Mouse (Mus musculus): ENCODE measurements at regions not wholly inside any gene's neighbourhood (a gene's known extent, or its start where the extent isn't known, plus 50 kb on each side); places are given as distances from the start of the nearest gene placed in this dataset.
"Not testable (repeated sequence)": the region's sequence is repeated elsewhere in the genome, so short reads cannot be mapped to it uniquely, and the experiment has no call there.

DNA sequence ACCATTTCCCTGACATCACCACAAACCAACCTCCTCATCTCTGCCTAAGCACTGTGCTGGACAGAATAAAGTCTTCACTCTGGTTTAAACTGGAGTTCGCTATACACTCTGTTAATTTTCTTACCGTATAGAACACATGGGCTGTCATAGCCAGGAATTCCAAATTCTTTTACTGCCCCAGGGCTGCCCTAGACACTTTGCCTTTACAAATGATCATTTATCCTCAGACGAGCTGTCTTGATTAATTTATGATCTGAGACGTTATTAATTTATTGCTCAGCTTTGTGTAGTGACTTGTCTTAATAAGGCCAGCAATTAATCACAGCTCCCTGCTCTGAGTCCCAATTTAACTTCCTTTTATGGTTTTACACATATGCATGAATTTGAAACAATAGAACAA, 125.2 kb upstream of the Lnx1 start:
- no peak for DNase-seq (ENCODE audit: low read depth)

- DNase-seq (ENCODE audit: low read depth): no peak
Measured at GRCm38 (mm10) chr5:74825517-74826254, 123.0 kb upstream of the Lnx1 start.

GRCm38 (mm10) chr5:74823719-74824118, 121.0 kb upstream of the Lnx1 start:
- DNase-seq (ENCODE audit: low read depth): peak; percentile 69

GRCm38 (mm10) chr5:74821969-74822368, 119.3 kb upstream of the Lnx1 start:
- DNase-seq (ENCODE audit: low read depth): no peak

DNA sequence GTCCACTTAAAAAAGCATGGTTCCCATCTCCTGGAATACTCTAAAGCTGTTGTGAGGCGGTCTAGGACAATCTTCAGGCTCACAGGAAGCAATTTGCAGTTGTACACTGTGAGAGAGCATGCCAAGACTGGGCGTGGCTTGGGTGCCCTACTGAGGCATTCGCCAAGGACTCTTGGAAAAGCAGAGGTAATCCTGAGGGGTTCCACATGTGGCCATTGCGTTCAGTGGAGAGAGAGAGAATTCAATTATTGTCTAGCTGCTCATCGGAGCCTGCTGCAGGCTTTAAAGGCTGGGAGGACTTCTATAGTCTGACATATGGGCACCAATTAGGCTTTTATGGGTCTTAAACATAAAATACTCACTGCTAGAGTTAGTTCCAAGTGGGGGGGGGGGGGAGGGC, 113.8 kb upstream of the Lnx1 start:
- DNase-seq (ENCODE audit: low read depth): peak; percentile 61

GRCm38 (mm10) chr5:74813396-74813795, 110.7 kb upstream of the Lnx1 start:
- DNase-seq (ENCODE audit: low read depth): no peak

DNA sequence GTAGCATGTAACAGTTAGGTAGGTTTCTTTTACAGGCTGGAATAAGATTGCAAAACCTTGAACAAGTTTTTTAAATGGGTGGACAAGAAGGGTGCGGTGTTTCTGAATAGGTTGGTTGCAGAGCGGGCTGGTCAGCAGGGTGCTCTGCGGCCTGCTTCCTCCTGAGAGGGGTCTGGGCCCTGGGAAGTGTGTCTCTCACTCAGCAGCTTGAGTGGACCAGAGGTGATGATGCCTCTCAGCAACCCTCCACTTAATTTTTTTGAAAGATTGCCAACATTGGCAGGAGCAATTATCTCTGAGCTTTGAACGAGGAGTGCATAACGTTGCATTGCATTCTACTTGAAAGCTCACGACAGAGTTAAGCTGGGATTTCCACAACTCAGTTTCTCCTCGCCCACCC, 108.3 kb upstream of the Lnx1 start:
- DNase-seq (ENCODE audit: low read depth): no peak

DNA sequence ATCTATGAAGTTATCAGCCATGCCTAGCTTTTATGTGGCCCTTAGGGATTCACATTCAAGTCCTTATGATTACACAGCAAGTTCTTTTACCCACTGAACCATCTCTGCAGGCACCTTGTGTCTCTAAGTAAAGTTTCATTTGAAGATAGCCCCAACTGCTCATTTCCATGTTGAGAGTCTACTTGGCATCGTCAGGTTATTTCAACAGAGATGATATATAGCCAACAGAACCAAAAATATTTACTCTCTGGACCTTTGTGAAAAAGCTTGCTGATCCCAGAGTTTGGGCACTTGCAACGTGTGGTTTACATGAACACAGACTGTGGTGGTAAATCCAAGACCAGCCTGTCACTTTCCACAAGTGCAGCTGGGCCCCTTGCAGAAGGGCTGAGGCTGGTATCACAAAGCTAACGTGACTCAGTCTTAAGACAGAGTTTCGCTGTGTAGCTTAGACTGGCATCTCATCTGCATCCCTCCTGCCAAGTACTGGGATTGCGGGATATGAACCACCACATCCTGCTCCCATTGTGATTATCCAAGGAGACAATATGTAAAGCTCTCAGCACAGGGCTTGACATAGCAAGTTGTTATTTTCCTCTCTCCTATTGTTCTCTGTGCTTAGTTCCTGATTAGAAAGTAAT, 105.0 kb upstream of the Lnx1 start:
- DNase-seq (ENCODE audit: low read depth): peak; percentile 61

GRCm38 (mm10) chr5:74801946-74802345, 99.2 kb upstream of the Lnx1 start:
- DNase-seq (ENCODE audit: low read depth): no peak

- no peak for DNase-seq (ENCODE audit: low read depth)
Measured at GRCm38 (mm10) chr5:74800351-74800750, 97.6 kb upstream of the Lnx1 start.

GRCm38 (mm10) chr5:74796421-74797067, 93.8 kb upstream of the Lnx1 start:
- DNase-seq (ENCODE audit: low read depth): peak; percentile 83

DNA sequence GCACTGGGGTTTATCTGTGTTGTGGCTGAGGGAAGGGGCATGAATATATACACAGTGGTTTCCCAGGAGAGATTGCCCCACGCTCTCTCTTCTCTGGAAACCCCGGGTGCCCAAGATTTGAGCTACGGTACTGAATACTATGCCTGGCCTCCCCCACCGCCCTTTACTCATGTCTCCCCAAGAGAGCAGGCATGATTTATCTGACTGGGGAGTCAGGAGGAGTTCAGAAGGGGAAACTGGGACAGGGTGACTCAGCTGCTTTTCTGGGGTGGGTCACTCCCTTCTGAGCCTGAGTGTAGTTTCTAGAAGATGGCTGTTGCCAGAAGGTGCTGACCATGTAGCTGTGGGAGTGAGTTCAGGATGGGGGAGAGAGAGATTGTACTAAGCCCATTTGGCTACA, 92.0 kb upstream of the Lnx1 start:
- DNase-seq (ENCODE audit: low read depth): peak; percentile 80

GRCm38 (mm10) chr5:74793431-74793830, 90.7 kb upstream of the Lnx1 start:
- DNase-seq (ENCODE audit: low read depth): peak; percentile 85

DNA sequence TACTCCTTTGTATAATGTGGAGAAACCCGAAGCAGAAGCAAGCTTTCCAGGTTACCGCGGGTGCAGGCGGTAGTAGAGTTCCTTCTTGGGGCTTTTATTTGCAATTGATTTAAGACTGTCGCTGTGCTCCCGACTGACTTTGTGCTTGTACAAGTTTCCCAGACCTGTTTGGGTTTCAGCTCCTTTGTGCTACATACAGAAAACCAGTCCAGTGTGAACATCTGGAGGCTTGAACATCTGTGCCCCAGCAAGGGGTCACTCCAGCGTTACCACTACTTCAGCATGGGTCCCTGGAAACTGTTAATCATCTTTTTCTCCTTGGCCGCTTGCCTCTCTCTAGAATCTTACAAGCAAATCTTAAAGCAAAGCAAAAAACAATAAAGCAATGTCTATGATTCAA, 90.2 kb upstream of the Lnx1 start:
- DNase-seq (ENCODE audit: low read depth): peak; percentile 94

DNA sequence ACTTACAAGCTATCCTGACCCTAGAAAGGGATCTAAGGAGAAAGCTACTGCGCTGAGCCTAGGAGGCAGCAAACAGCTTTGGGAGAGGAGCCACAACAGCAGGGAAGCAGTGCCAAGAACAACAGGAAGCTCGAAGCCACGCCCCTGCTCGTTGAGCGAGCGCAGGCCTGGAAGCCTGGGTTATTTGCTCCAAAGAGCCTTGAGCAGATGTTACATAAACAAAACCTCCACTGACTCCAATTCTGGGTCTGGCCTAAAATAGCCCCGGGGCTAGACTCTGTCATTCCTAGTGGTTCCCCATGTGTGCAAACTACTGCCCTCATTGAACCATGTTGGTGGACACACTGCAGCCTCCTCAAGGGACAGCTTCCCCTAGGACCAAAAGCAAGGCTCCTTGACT, 89.6 kb upstream of the Lnx1 start:
- peak; percentile 97 for DNase-seq (ENCODE audit: low read depth)

- not testable (repeated sequence) for DNase-seq (ENCODE audit: low read depth)
Measured at GRCm38 (mm10) chr5:74790501-74790900, 87.8 kb upstream of the Lnx1 start.

GRCm38 (mm10) chr5:74783906-74784305, 81.2 kb upstream of the Lnx1 start:
- DNase-seq (ENCODE audit: low read depth): peak; percentile 92

DNA sequence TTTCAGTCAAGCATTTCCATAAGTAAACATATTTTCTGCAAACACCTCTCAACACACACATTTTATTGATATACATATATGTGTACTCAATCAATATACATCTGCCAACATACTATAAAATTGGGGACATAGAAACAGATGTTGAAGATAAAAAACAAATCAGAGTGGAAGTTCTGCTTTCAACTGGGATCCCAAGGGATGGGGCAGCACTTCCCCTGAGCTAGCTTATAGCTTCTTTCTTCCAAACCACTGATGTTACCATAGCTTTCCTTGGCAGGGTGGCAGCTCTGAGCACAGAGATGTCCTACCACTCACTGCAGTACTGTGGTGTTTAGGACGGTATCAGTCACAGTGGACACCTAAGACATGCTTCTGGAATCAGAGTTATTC, 75.4 kb upstream of the Lnx1 start:
- DNase-seq (ENCODE audit: low read depth): peak; percentile 67

GRCm38 (mm10) chr5:74777381-74778075, 74.8 kb upstream of the Lnx1 start:
- DNase-seq (ENCODE audit: low read depth): peak; percentile 86

DNA sequence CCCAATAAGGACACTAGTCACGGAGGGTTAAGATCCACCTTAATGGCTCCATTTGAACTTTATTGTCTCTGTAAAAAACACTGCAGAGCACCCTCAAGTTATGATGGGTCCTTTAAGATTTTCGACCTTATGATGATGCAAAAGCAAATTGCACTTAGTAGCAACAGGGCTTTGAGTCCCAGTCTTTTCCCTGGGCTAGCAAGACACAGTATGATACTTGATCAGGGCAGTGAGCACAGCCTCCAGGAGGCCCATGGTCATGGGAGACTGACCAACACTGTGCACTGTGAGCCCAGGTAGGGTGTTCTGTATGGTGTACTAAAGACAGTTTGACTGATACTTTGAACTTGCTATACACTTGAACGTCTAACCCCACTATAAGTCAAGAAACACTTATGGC, 73.4 kb upstream of the Lnx1 start:
- peak; percentile 51 for DNase-seq (ENCODE audit: low read depth)

DNA sequence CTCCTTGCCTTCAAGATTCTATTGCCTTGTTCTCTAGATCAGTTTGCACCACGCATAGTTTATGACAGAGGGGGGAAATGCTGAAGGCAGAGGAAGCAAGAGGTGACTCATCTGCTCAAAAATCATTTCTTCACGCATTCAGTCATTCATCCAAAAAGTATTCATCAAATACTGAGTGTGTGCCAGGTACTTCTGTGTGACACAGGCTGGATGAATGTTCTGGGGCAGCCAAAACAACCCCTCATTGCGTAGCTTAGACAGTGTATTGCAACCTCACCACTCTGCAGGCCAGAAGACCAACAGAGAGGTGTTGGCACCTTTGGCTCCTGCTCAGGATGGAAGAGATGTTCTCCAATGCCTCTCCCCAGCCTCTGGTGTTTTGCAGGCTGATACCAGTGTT, 72.9 kb upstream of the Lnx1 start:
- DNase-seq (ENCODE audit: low read depth): peak; percentile 91

GRCm38 (mm10) chr5:74773558-74774429, 71.1 kb upstream of the Lnx1 start:
- no peak for DNase-seq (ENCODE audit: low read depth)
